Mouse (Mus musculus): Measurements from ENCODE around the gene Otx2. TPM values are rescaled to one million over a fixed set of nuclear protein-coding genes. Genes with fewer than 3 reads are reported as not detected.

Gene Otx2
- polyA plus RNA-seq (2012; rRNA removed): not detected in 2 replicates

DNA sequence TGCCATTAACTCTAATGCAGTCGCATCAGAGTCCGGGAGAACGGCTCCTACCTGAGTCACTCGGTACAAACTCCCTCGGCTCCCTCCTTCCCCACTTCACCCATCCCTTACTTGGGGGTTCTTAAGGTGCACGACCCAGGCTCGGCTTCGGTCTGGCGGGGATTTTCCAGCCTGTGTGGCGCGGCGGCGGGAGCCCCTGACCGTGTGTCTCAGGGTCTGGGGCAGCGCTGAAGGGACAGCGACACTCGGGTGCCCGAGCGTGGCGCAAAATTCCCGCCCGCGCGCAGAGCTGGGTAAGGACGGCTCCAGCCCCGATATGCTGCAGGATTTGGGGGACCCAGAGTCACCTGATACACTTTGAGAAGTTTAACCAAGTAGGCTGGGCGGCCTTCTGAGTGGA, at the start of gene Otx2:
Gene Otx2, minus strand, starts transcription at position 279 of the 400 bp plus-strand sequence.
- TF ChIP-seq CTCF (IDR thresholded peaks at IDR 0.05; ENCODE audit: insufficient read depth, low read length): no peak
- no peak for TF ChIP-seq POLR2A (IDR thresholded peaks at IDR 0.05; ENCODE audit: borderline replicate concordance, extremely low read depth, low read depth, low read length)
- DNase-seq: no peak
- WGBS: 1% methylated on average over 27 of the region's 27 CpGs
- Histone ChIP-seq H3K4me3 (replicated peaks; ENCODE audit: extremely low read depth, low read depth, low read length) (no peak within 1 kb of the TSS), H3K4me1 (ENCODE audit: control insufficient read depth, insufficient read depth, low read length) (no peaks in the 10 kb centered on the region)

DNA sequence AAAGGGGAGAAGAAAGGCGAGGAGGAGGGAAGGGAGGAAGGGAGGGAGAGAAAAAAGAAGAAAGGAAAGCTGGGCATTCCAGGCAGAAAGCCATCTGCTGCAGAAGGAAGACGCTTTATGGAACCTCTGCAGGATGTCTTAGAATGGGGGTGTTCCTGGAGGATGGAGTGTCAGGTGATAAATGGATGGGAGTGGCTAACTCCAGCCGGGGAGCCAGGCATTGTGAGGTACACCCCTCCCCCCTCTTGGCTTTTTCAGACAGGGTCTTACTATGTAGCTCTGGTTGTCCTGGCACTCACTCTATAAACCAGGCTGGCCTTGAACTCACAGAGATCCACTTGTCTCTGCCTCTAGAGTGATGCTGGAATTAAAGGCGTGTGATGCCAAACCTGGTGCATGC, 49.1 kb upstream of the Otx2 start:
- TF ChIP-seq POLR2A (IDR thresholded peaks at IDR 0.05; ENCODE audit: borderline replicate concordance, extremely low read depth, low read depth, low read length) (no peak), CTCF (IDR thresholded peaks at IDR 0.05; ENCODE audit: insufficient read depth, low read length) (no peak)
- DNase-seq: no peak
- 36% methylated on average over 4 of the region's 4 CpGs for WGBS

DNA sequence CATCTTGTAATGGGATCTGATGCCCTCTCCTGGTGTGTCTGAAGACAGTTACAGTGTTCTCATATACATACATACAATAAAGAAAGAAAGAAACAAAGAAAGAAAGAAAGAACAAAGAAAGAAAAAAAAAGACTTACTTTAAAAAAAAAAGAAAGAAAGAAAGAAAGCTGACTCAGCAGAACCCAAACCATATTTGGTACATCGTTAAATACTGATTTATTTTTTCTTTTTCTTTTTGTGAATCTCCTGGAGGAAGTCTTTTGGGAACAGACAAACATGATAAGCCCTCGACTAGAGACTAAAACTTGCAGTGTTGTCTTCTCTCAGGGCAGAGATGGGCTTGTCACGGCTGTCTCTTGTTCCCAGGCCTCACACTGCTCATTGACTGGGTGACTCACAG, 45.7 kb upstream of the Otx2 start:
- DNase-seq: no peak

More for the DNA sequence above, 49.1 kb upstream of the Otx2 start:
- H3K4me1 ChIP-seq (ENCODE audit: control insufficient read depth, insufficient read depth, low read length): no peaks in the 10 kb centered on the region
- no peak overlapping the region for H3K4me3 ChIP-seq (replicated peaks; ENCODE audit: extremely low read depth, low read depth, low read length)

DNA sequence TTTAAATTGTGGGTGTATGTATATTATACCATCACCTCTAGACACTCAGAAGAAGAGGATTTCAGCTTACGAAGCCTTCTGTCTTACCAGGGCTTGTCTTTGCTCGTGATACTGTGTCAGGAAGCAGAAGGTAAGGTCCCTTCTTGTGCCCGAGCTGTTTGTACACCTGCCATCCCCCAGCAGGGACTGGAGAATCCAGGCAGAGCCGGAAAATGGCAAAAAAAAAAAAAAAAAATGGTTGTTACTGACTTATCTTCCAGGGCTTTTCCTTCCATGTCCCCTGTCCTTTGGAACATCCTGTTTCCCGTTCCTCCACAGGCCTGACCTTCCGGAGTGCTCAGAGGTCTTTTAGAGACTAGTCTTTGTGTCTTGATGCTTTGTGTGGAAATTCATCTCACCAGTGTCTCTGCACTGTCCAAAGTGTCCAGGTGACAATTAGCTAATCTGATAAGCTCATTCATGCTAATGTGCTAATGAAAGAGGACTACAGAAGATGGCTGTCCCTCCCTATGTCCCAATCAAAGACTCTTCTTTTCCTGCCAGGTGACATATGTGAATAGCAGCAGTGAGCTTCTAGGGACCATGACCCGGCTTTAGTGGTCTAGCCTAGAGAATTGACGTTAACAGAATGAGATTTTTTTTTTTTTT, 44.1 kb upstream of the Otx2 start:
- 52% methylated on average over 8 of the region's 8 CpGs for WGBS
- no peak for DNase-seq
- Histone ChIP-seq H3K4me1 (ENCODE audit: control insufficient read depth, insufficient read depth, low read length) (no peaks in the 10 kb centered on the region), H3K4me3 (replicated peaks; ENCODE audit: extremely low read depth, low read depth, low read length) (no peak overlapping the region)
- no peak for TF ChIP-seq POLR2A (IDR thresholded peaks at IDR 0.05; ENCODE audit: borderline replicate concordance, extremely low read depth, low read depth, low read length)
- no peak for TF ChIP-seq CTCF (IDR thresholded peaks at IDR 0.05; ENCODE audit: insufficient read depth, low read length)

More for the DNA sequence above, 45.7 kb upstream of the Otx2 start:
- Histone ChIP-seq H3K4me3 (replicated peaks; ENCODE audit: extremely low read depth, low read depth, low read length) (no peak overlapping the region), H3K4me1 (ENCODE audit: control insufficient read depth, insufficient read depth, low read length) (no peaks in the 10 kb centered on the region)
- WGBS: 71% methylated on average over 3 of the region's 3 CpGs
- TF ChIP-seq CTCF (IDR thresholded peaks at IDR 0.05; ENCODE audit: insufficient read depth, low read length) (no peak), POLR2A (IDR thresholded peaks at IDR 0.05; ENCODE audit: borderline replicate concordance, extremely low read depth, low read depth, low read length) (no peak)

DNA sequence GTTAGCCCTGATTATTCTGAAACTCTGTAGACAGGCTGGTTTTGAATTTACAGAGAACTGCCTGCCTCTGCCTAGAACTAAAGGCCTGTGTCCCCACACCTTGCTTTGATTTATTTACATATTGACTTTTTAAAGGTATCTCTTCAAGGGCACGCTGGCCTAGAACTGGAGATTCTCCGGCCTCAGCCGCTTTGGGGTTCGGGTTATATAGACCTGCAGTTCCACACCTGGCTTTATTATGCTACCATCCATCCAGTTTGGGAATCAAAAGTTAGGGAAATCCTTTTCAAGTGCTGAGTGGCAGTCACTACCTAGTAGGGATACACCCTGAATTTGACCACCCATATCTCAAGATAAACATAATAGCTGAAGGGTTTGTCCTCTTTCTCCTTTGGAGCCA, 42.8 kb upstream of the Otx2 start:
- Histone ChIP-seq H3K4me1 (ENCODE audit: control insufficient read depth, insufficient read depth, low read length) (no peaks in the 10 kb centered on the region), H3K4me3 (replicated peaks; ENCODE audit: extremely low read depth, low read depth, low read length) (no peak overlapping the region)
- TF ChIP-seq CTCF (IDR thresholded peaks at IDR 0.05; ENCODE audit: insufficient read depth, low read length): no peak
- TF ChIP-seq POLR2A (IDR thresholded peaks at IDR 0.05; ENCODE audit: borderline replicate concordance, extremely low read depth, low read depth, low read length): no peak
- DNase-seq: no peak
- 91% methylated on average over 4 of the region's 4 CpGs for WGBS

DNA sequence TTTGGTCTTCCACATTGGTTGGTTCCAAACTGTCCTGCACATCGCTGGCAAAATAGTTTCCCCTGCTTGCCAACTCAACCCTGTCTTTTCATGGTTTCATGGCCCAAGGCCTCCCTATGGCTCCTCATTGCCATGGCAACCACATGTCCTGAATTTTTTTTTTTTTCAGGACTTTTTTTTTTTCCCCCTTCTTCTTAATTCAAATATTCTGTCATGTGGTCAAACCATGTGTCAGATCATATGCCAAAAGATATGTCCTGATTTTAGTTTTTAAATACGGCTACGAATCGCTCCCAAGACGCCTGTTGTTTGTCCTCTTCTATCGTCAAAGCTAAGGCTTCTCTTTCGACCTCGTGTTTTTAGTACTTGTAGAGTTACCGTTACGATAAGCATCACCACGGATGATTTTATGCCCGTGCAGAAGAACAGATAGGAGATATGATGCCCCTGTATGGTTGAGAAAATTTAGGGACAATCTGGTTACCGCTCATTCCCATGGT, 37.3 kb upstream of the Otx2 start:
- WGBS: 87% methylated on average over 13 of the region's 13 CpGs
- no peak for TF ChIP-seq CTCF (IDR thresholded peaks at IDR 0.05; ENCODE audit: insufficient read depth, low read length)
- no peak for TF ChIP-seq POLR2A (IDR thresholded peaks at IDR 0.05; ENCODE audit: borderline replicate concordance, extremely low read depth, low read depth, low read length)
- no peak for DNase-seq

DNA sequence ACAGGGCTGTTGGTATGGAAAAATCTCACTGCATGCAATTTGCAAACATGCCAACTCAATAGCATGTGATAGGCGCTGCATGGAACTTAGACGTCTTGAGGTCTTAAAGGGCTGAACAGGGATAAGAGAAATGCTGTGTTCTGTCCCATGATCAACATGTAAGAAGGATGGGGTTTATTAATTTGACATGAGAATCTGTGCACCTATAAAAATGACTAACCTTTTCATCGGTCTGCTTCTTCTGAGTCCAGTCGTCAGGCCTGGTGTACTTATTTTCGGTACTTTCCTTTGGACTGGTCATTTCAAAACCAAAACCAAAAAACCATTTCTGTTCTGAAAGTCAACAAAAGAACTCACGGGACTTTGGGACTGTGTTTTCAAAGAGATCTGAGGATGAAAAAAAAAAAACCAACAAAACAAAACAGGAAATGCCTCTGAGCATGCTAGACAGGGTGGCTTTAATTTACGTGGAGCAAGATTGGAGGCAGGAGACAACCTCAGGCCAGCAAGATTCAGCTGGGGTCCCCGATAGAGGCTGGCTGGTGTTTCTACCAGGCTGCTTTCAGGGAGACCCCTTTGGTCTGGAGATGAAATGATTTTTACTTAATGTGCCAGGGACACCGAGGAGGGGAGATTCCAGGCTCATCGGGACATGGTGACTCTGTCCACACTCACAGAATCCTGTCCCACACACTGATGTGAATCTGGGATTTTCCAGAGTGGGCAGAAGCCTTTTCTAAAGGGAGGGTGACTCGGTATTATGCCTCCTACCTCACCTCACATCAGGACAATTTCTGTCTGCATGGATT, 36.6 kb upstream of the Otx2 start:
- no peak for TF ChIP-seq CTCF (IDR thresholded peaks at IDR 0.05; ENCODE audit: insufficient read depth, low read length)
- no peak overlapping the region for H3K4me3 ChIP-seq (replicated peaks; ENCODE audit: extremely low read depth, low read depth, low read length)
- no peak for DNase-seq
- WGBS: 52% methylated on average over 11 of the region's 11 CpGs
- H3K4me1 ChIP-seq (ENCODE audit: control insufficient read depth, insufficient read depth, low read length): no peaks in the 10 kb centered on the region

More for the DNA sequence above, 37.3 kb upstream of the Otx2 start:
- H3K4me1 ChIP-seq (ENCODE audit: control insufficient read depth, insufficient read depth, low read length): no peaks in the 10 kb centered on the region
- no peak overlapping the region for H3K4me3 ChIP-seq (replicated peaks; ENCODE audit: extremely low read depth, low read depth, low read length)

DNA sequence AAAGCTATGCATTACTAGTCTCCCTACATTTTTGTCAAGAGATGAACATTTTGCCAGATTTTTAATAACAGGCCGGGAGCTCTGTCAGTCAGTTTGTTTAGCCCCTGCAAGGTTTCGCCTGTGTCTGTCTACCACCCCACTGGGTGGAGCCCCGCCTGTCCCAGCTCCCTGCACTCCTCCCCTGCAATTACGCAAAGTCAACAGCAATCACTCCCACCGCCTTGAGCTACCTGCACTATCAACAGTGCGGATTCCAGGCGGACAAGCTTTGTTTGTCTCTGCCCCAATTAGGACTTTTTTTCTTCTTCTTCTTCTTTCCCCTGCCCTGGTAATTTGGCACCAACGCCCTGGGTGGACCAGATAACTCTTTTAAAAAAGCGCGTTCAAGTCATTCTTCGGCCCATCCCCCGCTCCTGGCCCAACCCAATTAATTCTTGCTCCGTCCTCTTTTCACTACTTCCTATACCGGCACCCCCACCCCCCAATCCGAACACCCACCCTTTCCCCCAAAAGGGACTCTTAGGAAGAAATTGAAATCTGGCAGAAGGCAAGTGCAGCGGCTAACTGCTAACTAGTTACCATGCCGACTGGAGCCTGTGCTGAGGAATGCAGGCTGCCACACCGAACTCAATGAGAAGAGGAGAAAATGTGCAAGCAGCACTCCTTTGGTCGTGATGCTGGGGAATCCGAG, 35.9 kb upstream of the Otx2 start:
- DNase-seq: no peak
- WGBS: 3% methylated on average over 20 of the region's 20 CpGs
- no peak for TF ChIP-seq POLR2A (IDR thresholded peaks at IDR 0.05; ENCODE audit: borderline replicate concordance, extremely low read depth, low read depth, low read length)
- TF ChIP-seq CTCF (IDR thresholded peaks at IDR 0.05; ENCODE audit: insufficient read depth, low read length): no peak
- H3K4me3 ChIP-seq (replicated peaks; ENCODE audit: extremely low read depth, low read depth, low read length): no peak overlapping the region
- H3K4me1 ChIP-seq (ENCODE audit: control insufficient read depth, insufficient read depth, low read length): no peaks in the 10 kb centered on the region

DNA sequence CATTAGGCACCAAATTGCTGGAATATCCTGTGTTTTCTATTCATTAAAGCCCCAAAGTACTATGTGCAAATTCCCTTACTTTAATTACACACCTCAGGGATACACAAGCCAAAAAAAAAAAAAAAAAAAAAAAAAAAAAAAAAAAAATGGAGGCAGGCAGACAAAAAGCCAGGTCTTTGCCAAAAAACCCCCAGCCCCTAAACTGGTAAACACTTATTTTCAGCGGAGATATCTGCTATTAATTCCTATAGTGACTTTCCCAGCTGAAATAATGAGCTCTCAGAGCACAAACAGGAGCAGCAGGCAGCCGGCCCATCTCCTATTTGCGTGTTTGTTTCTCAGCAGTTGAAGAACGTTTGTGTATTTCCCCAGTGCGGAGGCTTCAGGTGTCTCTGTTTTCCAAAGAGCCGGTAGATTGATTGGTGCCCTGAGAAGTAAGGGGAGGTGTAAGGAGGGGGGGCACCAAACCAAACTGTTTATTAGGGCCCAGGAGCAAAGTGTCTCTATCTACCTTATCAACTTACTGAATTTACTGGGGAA, 34.3 kb upstream of the Otx2 start:
- H3K4me3 ChIP-seq (replicated peaks; ENCODE audit: extremely low read depth, low read depth, low read length): no peak overlapping the region
- no peaks in the 10 kb centered on the region for H3K4me1 ChIP-seq (ENCODE audit: control insufficient read depth, insufficient read depth, low read length)
- DNase-seq: no peak
- TF ChIP-seq CTCF (IDR thresholded peaks at IDR 0.05; ENCODE audit: insufficient read depth, low read length): no peak
- no peak for TF ChIP-seq POLR2A (IDR thresholded peaks at IDR 0.05; ENCODE audit: borderline replicate concordance, extremely low read depth, low read depth, low read length)
- 14% methylated on average over 6 of the region's 6 CpGs for WGBS
